Mouse (Mus musculus): ENCODE measurements around the gene Tspan7. TPM values are rescaled to one million over a fixed set of nuclear protein-coding genes. Genes with fewer than 3 reads are reported as not detected.

Gene Tspan7
- total and polyA plus RNA-seq, 3 experiments = under 0.01 TPM; not detected in 2

GRCm38 (mm10) chrX:10539009-10539408, 54.1 kb downstream of the Tspan7 start:
- Histone ChIP-seq H3K27me3 (ENCODE audit: insufficient read depth, low read length) (no peaks in the 10 kb centered on the region), H3K9me3 (replicated peaks) (no peaks in the 10 kb centered on the region), H3K4me1 (ENCODE audit: insufficient read depth, low read depth, low read length) (no peaks in the 10 kb centered on the region), H3K4me3 (ENCODE audit: low read depth, low read length) (no peak overlapping the region), H3K36me3 (replicated peaks) (no peaks in the 10 kb centered on the region)
- no peak for TF ChIP-seq CTCF (IDR thresholded peaks at IDR 0.05; ENCODE audit: low read depth, low read length)
- TF ChIP-seq POLR2AphosphoS5 (IDR thresholded peaks at IDR 0.05; ENCODE audit: insufficient replicate concordance, low read depth, low read length) = no peak
- TF ChIP-seq TAL1 (conservative IDR thresholded peaks at IDR 0.05; ENCODE audit: low read depth, low read length) = no peak
- no peak for TF ChIP-seq GATA1 (IDR thresholded peaks at IDR 0.05; ENCODE audit: borderline replicate concordance, low read length)
- TF ChIP-seq GATA2 (IDR thresholded peaks at IDR 0.05; ENCODE audit: borderline replicate concordance, low read depth, low read length) = no peak
- DNase-seq (ENCODE audit: low spot score) (no peak), ATAC-seq (ENCODE audit: extremely low read depth, insufficient number of reproducible peaks, low FRiP score, poor library complexity, severe bottlenecking) (no peak)

GRCm38 (mm10) chrX:10539482-10540166, 54.7 kb downstream of the Tspan7 start:
- Histone ChIP-seq H3K4me3 (ENCODE audit: low read depth, low read length) (no peak overlapping the region), H3K27me3 (ENCODE audit: insufficient read depth, low read length) (no peaks in the 10 kb centered on the region), H3K36me3 (replicated peaks) (no peaks in the 10 kb centered on the region), H3K9me3 (replicated peaks) (no peaks in the 10 kb centered on the region), H3K4me1 (ENCODE audit: insufficient read depth, low read depth, low read length) (no peaks in the 10 kb centered on the region)
- no peak for ATAC-seq (ENCODE audit: extremely low read depth, insufficient number of reproducible peaks, low FRiP score, poor library complexity, severe bottlenecking)
- DNase-seq (ENCODE audit: low spot score) = no peak
- no peak for TF ChIP-seq GATA2 (IDR thresholded peaks at IDR 0.05; ENCODE audit: borderline replicate concordance, low read depth, low read length)
- TF ChIP-seq POLR2AphosphoS5 (IDR thresholded peaks at IDR 0.05; ENCODE audit: insufficient replicate concordance, low read depth, low read length) = no peak
- no peak for TF ChIP-seq TAL1 (conservative IDR thresholded peaks at IDR 0.05; ENCODE audit: low read depth, low read length)
- TF ChIP-seq GATA1 (IDR thresholded peaks at IDR 0.05; ENCODE audit: borderline replicate concordance, low read length) = no peak
- no peak for TF ChIP-seq CTCF (IDR thresholded peaks at IDR 0.05; ENCODE audit: low read depth, low read length)

GRCm38 (mm10) chrX:10546840-10547239, 61.9 kb downstream of the Tspan7 start:
- ATAC-seq (ENCODE audit: extremely low read depth, insufficient number of reproducible peaks, low FRiP score, poor library complexity, severe bottlenecking) (no peak), DNase-seq (ENCODE audit: low spot score) (no peak)
- H3K4me3 ChIP-seq (ENCODE audit: low read depth, low read length) = no peak overlapping the region

GRCm38 (mm10) chrX:10549708-10550107, 64.8 kb downstream of the Tspan7 start:
- H3K27me3 ChIP-seq (ENCODE audit: insufficient read depth, low read length) = no peaks in the 10 kb centered on the region
- H3K36me3 ChIP-seq (replicated peaks) = no peaks in the 10 kb centered on the region
- TF ChIP-seq GATA2 (IDR thresholded peaks at IDR 0.05; ENCODE audit: borderline replicate concordance, low read depth, low read length) (no peak), CTCF (IDR thresholded peaks at IDR 0.05; ENCODE audit: low read depth, low read length) (0 out of 2 replicates have a peak, but pooled peaks have one; percentile 6)
- ATAC-seq (ENCODE audit: extremely low read depth, insufficient number of reproducible peaks, low FRiP score, poor library complexity, severe bottlenecking) = no peak
- DNase-seq (ENCODE audit: low spot score) = no peak
- H3K4me1 ChIP-seq (ENCODE audit: insufficient read depth, low read depth, low read length) = no peaks in the 10 kb centered on the region
- H3K9me3 ChIP-seq (replicated peaks) = no peaks in the 10 kb centered on the region
- no peak overlapping the region for H3K4me3 ChIP-seq (ENCODE audit: low read depth, low read length)

More at GRCm38 (mm10) chrX:10546840-10547239, 61.9 kb downstream of the Tspan7 start:
- no peaks in the 10 kb centered on the region for H3K36me3 ChIP-seq (replicated peaks)
- H3K9me3 ChIP-seq (replicated peaks) = no peaks in the 10 kb centered on the region
- H3K4me1 ChIP-seq (ENCODE audit: insufficient read depth, low read depth, low read length) = no peaks in the 10 kb centered on the region
- H3K27me3 ChIP-seq (ENCODE audit: insufficient read depth, low read length) = no peaks in the 10 kb centered on the region
- TF ChIP-seq POLR2AphosphoS5 (IDR thresholded peaks at IDR 0.05; ENCODE audit: insufficient replicate concordance, low read depth, low read length) (no peak), TAL1 (conservative IDR thresholded peaks at IDR 0.05; ENCODE audit: low read depth, low read length) (no peak), GATA2 (IDR thresholded peaks at IDR 0.05; ENCODE audit: borderline replicate concordance, low read depth, low read length) (no peak), CTCF (IDR thresholded peaks at IDR 0.05; ENCODE audit: low read depth, low read length) (no peak), GATA1 (IDR thresholded peaks at IDR 0.05; ENCODE audit: borderline replicate concordance, low read length) (no peak)

DNA sequence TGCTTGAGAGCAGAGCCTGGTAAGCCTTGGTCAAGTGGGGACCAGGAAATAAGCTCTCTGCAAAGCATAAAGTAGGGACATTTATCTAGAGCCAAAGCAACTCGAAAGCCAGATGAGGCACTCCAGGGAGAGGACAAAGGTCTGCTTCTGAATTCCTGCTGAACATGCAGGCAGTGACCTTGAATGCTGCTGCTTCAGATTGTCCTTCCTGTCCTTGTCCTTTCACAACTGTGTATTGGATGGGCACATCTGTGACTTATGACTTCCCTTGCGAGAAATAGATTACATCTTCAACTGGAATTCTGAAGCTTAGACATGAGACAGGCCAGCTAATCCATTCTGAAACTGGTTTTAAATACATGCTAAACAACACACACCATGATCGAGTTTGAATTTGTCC, 71.9 kb downstream of the Tspan7 start:
- no peak for TF ChIP-seq GATA1 (IDR thresholded peaks at IDR 0.05; ENCODE audit: borderline replicate concordance, low read length)
- TF ChIP-seq GATA2 (IDR thresholded peaks at IDR 0.05; ENCODE audit: borderline replicate concordance, low read depth, low read length) = no peak
- no peak for TF ChIP-seq CTCF (IDR thresholded peaks at IDR 0.05; ENCODE audit: low read depth, low read length)
- TF ChIP-seq POLR2AphosphoS5 (IDR thresholded peaks at IDR 0.05; ENCODE audit: insufficient replicate concordance, low read depth, low read length) = no peak
- TF ChIP-seq TAL1 (conservative IDR thresholded peaks at IDR 0.05; ENCODE audit: low read depth, low read length) = no peak
- H3K36me3 ChIP-seq (replicated peaks) = no peaks in the 10 kb centered on the region
- ATAC-seq (ENCODE audit: extremely low read depth, insufficient number of reproducible peaks, low FRiP score, poor library complexity, severe bottlenecking) (no peak), DNase-seq (ENCODE audit: low spot score) (no peak)
- H3K27me3 ChIP-seq (ENCODE audit: insufficient read depth, low read length) = no peaks in the 10 kb centered on the region
- H3K4me1 ChIP-seq (ENCODE audit: insufficient read depth, low read depth, low read length) = no peaks in the 10 kb centered on the region
- no peaks in the 10 kb centered on the region for H3K9me3 ChIP-seq (replicated peaks)
- no peak overlapping the region for H3K4me3 ChIP-seq (ENCODE audit: low read depth, low read length)

GRCm38 (mm10) chrX:10557596-10557995, 72.6 kb downstream of the Tspan7 start:
- ATAC-seq (ENCODE audit: extremely low read depth, insufficient number of reproducible peaks, low FRiP score, poor library complexity, severe bottlenecking) (no peak), DNase-seq (ENCODE audit: low spot score) (no peak)
- Histone ChIP-seq H3K4me3 (ENCODE audit: low read depth, low read length) (no peak overlapping the region), H3K27me3 (ENCODE audit: insufficient read depth, low read length) (no peaks in the 10 kb centered on the region), H3K9me3 (replicated peaks) (no peaks in the 10 kb centered on the region), H3K4me1 (ENCODE audit: insufficient read depth, low read depth, low read length) (no peaks in the 10 kb centered on the region), H3K36me3 (replicated peaks) (no peaks in the 10 kb centered on the region)
- no peak for TF ChIP-seq GATA2 (IDR thresholded peaks at IDR 0.05; ENCODE audit: borderline replicate concordance, low read depth, low read length)
- TF ChIP-seq TAL1 (conservative IDR thresholded peaks at IDR 0.05; ENCODE audit: low read depth, low read length) = no peak
- no peak for TF ChIP-seq CTCF (IDR thresholded peaks at IDR 0.05; ENCODE audit: low read depth, low read length)
- no peak for TF ChIP-seq POLR2AphosphoS5 (IDR thresholded peaks at IDR 0.05; ENCODE audit: insufficient replicate concordance, low read depth, low read length)
- TF ChIP-seq GATA1 (IDR thresholded peaks at IDR 0.05; ENCODE audit: borderline replicate concordance, low read length) = no peak
